Mouse (Mus musculus): ENCODE results near the gene Myom1.
"Not testable (repeated sequence)": the region's sequence is repeated elsewhere in the genome, so short reads cannot be mapped to it uniquely, and the experiment has no call there.

Gene Myom1

GRCm38 (mm10) chr17:71002081-71002743 is at the start of gene Myom1:
TSS of gene Myom1 (plus strand) at chr17:71002633.
- DNase-seq: peak; percentile 96

DNA sequence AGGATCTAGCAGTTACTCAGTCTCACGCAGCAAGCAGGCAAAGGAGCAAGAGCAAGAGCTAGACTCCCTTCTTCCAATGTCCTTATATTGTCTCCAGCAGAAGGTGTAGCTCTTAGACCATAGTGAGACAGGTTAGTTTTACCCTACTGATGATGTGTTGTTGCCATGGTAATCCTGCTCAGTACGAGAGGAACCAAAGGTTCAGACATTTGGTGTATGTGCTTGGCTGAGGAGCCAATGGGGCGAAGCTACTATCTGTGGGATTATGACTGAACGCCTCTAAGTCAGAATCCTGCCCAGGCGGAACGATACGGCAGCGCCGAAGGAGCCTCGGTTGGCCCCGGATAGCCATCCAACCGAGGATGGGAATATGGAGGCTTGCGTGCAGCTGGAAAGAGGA is 38.9 kb upstream of the Myom1 start:
- DNase-seq: peak; percentile 85

DNA sequence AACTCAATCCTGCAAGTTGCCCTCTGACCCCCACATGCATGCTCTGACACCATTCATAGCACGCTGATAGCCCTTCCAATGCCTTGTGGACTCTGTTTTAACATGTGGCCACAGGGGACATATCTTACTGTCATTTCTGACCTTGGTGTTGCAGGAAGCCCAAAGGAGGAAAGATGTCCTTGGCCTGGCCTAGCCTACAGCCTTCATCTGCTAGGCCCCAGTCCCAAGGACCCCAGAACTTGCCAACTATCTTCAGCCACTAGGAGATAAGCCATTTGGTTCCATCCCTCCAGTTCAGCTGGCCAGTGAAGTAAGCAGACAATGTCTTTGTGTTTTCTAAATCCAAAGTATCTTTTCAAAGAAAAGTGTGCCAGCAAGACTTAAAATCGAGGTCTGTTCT is 37.2 kb upstream of the Myom1 start:
- DNase-seq: no peak

GRCm38 (mm10) chr17:70966126-70966525 is 36.3 kb upstream of the Myom1 start:
- DNase-seq: no peak

GRCm38 (mm10) chr17:70967191-70967590 is 35.2 kb upstream of the Myom1 start:
- DNase-seq: no peak

GRCm38 (mm10) chr17:70967646-70968045 is 34.8 kb upstream of the Myom1 start:
- DNase-seq: no peak

GRCm38 (mm10) chr17:70968606-70969191 is 33.7 kb upstream of the Myom1 start:
- no peak for DNase-seq

DNA sequence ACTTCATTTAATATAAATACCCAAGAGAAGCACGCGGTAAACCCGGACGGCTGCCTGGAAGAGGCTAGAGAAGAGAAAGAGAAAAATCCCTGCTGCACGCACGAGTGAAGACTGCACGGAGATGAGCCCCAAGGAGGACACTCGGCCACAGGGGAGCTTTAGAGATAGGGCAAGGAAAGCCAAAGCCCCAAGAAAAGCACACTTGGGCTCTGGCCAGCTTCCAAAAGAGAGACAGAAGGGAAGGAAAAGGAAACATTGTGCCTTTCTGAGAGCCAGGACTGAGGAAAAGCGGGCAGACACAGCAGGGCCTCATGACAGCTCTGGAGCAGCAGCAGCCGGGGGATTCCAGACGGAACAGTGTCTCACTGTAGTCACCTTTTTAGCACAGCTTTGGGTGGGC is 31.2 kb upstream of the Myom1 start:
- no peak for DNase-seq

- DNase-seq: no peak
Measured at GRCm38 (mm10) chr17:70973398-70973797, 29.0 kb upstream of the Myom1 start.

- not testable (repeated sequence) for DNase-seq
Measured at GRCm38 (mm10) chr17:70974065-70974464, 28.4 kb upstream of the Myom1 start.

DNA sequence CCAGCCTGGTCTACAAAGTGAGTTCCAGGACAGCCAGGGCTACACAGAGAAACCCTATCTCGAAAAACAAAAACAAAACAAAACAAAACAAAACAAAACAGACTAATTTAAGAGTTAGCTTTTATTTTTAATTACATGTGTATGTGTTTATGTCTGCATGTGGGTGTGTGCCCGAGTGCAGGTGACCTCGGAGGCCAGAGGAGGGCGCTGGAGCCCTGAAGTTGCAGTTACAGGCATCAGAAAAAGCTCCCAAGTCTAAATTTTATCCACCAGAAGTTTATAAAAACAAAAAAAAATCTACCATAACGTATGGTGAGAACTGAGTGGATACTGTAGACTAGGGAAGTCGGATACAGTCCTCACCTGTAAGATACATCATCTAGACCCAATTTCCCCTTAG is 24.6 kb upstream of the Myom1 start:
- no peak for DNase-seq

- no peak for DNase-seq
Measured at GRCm38 (mm10) chr17:70979345-70980223, 22.8 kb upstream of the Myom1 start.

GRCm38 (mm10) chr17:70985501-70986354 is 16.7 kb upstream of the Myom1 start:
- no peak for DNase-seq

DNA sequence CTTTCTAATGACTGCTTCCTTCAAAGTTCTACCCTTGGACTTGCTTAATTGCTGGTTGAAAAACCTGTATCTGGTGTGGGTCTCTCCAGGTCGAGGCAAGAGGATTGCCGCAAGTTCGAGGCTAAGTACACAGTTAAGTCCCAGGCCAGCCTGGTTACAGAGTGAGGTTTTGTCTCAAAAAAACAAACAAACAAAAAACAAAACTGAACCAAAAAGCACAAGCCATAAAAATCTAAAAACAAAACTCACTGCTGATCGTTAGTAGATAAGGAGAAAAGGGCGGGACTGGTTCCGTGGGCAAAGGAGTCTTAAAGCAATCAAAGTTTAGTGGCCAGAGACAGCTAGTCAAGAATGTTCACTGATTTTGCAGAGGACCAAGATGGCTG is 16.1 kb upstream of the Myom1 start:
- DNase-seq: no peak

GRCm38 (mm10) chr17:70986831-70987660 is 15.4 kb upstream of the Myom1 start:
- DNase-seq: no peak

DNA sequence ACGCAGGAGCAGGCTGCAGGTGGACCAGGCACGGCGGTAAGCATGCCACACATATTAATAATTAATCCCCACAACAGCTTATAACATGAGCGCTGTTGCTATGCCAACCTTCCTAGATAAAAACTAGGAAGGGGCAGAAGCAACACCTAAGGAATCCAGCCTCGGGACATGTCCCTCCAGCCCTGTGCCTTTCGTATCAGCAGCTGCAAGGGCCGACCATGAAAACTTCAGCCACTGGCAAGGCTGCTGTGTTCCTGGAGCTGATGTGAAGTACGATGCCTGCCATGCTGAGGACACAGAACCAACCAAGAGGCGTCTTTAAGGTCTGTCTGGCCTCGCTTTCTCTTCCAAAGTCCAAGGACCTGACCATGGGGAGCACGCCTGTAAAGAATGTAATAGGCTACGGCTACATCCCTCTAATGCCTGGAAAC is 14.1 kb upstream of the Myom1 start:
- no peak for DNase-seq

DNA sequence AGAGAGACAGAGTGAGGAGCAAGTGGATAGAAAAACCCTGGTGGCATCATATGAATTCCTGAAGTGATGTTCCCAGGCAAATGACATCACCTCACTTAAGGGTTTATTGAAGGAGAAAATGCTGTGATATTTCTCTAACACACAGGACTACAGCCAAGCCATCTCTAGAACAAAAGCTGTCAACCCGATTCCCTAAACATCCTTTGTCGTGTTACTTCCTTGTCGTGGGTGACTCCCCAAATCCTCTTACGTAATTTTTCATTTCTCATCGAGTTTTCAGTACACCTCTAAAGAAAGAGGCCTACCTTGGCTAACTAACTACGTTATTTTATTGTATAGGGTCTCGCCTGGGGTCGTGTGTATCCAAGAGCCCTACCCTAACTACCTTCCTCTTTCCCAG is 13.0 kb upstream of the Myom1 start:
- no peak for DNase-seq

GRCm38 (mm10) chr17:70989991-70990390 is 12.4 kb upstream of the Myom1 start:
- no peak for DNase-seq

- DNase-seq: peak; percentile 80
Measured at GRCm38 (mm10) chr17:70990403-70991303, 11.8 kb upstream of the Myom1 start.

DNA sequence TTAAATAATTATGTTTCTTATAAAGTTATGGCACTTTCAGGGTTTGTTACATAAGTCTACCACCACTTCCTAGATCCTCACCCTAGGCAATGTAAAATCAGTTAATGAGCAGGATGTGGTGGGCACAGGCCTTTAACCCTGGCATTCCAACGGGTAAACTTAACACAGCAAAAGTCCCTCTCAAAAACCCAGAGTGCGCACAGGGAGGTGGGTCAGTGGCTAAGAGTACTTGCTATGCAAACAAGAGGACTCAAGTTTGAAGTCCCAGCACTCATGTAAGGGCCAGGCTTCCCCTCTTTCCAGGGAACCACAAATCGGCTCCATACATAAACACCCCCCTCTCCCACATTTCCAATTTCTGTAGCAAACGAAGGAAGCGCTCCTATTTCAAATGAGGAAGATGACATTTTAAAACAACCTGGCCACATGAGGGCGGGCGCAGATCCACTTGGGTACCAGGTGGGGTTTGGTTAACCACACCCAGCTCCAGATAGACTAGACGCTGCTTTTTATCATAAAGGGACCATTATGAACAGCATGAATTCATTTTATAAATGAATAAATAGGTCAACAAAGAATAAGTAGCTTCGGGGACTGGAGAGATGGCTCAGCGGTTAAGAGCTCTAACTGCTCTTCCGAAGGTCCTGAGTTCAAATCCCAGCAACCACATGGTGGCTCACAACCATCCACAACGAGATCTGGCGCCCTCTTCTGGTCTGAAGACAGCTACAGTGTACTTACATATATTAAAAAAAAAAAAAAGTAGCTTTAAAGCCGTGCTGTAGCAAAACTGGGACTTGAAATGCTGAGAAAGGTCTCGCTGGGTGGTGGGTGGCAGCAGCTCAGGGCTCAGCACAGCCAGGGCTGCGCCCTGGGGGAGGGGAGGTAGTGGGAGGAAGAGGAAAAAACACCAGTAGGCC is 10.5 kb upstream of the Myom1 start:
- DNase-seq: no peak

All from cerebellum, adult 9-11 months (tissue).